Mouse (Mus musculus) megakaryocyte progenitor cell, adult 5-6 weeks (primary cell): ENCODE results near the gene Megf9. TPM values are rescaled to one million over a fixed set of nuclear protein-coding genes. Genes with fewer than 3 reads are reported as not detected.

Experiments used
- ATAC-seq: replicated peaks from 2 replicates; pipeline ENCODE4 v1.8.0; 2016; ENCODE audit warnings: mild to moderate bottlenecking, moderate TSS enrichment, inconsistent platforms; ENCODE audit not compliant: poor library complexity
- total RNA-seq, 2 experiments: library from RNA; stranded (forward) in 1 of 2; stranded (reverse) in 1 of 2; fragments of 157-497, 149-512 nt in 1 of 2; fragments of 200-1000 nt in 1 of 2; gene quantifications; 2 replicates each; pipeline versions ENCODE4 v1.2.3 to v1.2.4; 2015 to 2017

Gene Megf9
- total RNA-seq, 2 experiments from 2014 or later = 9.2 to 20.1 TPM

GRCm38 (mm10) chr4:70528622-70529021 lies 6.2 kb downstream of the Megf9 start:
- ATAC-seq = peak; percentile 44

GRCm38 (mm10) chr4:70523346-70523745 lies 11.4 kb downstream of the Megf9 start:
- ATAC-seq = no peak

- no peak for ATAC-seq
Measured at GRCm38 (mm10) chr4:70521506-70522292, 13.1 kb downstream of the Megf9 start.

GRCm38 (mm10) chr4:70517646-70518045 lies 17.1 kb downstream of the Megf9 start:
- ATAC-seq = no peak

- ATAC-seq = no peak
Measured at GRCm38 (mm10) chr4:70516289-70516688, 18.5 kb downstream of the Megf9 start.

GRCm38 (mm10) chr4:70515514-70515913 lies 19.3 kb downstream of the Megf9 start:
- ATAC-seq = peak; percentile 73

- no peak for ATAC-seq
Measured at GRCm38 (mm10) chr4:70509987-70510386, 24.8 kb downstream of the Megf9 start.

GRCm38 (mm10) chr4:70509565-70509964 lies 25.2 kb downstream of the Megf9 start:
- no peak for ATAC-seq

- 0 out of 2 replicates have a peak, but pooled peaks have one; percentile 17 for ATAC-seq
Measured at GRCm38 (mm10) chr4:70508207-70508606, 26.6 kb downstream of the Megf9 start.

- no peak for ATAC-seq
Measured at GRCm38 (mm10) chr4:70505951-70506350, 28.8 kb downstream of the Megf9 start.

- no peak for ATAC-seq
Measured at GRCm38 (mm10) chr4:70503827-70504226, 31.0 kb downstream of the Megf9 start.

- no peak for ATAC-seq
Measured at GRCm38 (mm10) chr4:70499285-70499684, 35.5 kb downstream of the Megf9 start.

- no peak for ATAC-seq
Measured at GRCm38 (mm10) chr4:70496978-70497377, 37.8 kb downstream of the Megf9 start.

GRCm38 (mm10) chr4:70489792-70490191 lies 45.0 kb downstream of the Megf9 start:
- ATAC-seq = no peak

GRCm38 (mm10) chr4:70488415-70488814 lies 46.4 kb downstream of the Megf9 start:
- ATAC-seq = no peak

GRCm38 (mm10) chr4:70484134-70484533 lies 50.7 kb downstream of the Megf9 start:
- no peak for ATAC-seq

GRCm38 (mm10) chr4:70481931-70482330 lies 52.9 kb downstream of the Megf9 start:
- no peak for ATAC-seq

- ATAC-seq = no peak
Measured at GRCm38 (mm10) chr4:70471398-70471797, 63.4 kb downstream of the Megf9 start.

- ATAC-seq = no peak
Measured at GRCm38 (mm10) chr4:70465921-70466689, 68.7 kb downstream of the Megf9 start.

- no peak for ATAC-seq
Measured at GRCm38 (mm10) chr4:70463302-70463701, 71.5 kb downstream of the Megf9 start.

GRCm38 (mm10) chr4:70461416-70461815 lies 73.4 kb downstream of the Megf9 start:
- no peak for ATAC-seq

- ATAC-seq = no peak
Measured at GRCm38 (mm10) chr4:70452161-70452560, 82.6 kb downstream of the Megf9 start.
